Mouse (Mus musculus): ENCODE measurements around the gene Prune2.

Prune2 gene

GRCm38 (mm10) chr19:16955613-16956271 lies at the start of gene Prune2:
Prune2 (plus strand) TSS chr19:16956118.
- peak; percentile 66 to 67 for DNase-seq (ENCODE audit: low spot score in 2 of 2)

GRCm38 (mm10) chr19:16911507-16911906 lies 44.4 kb upstream of the Prune2 start:
- no peak for DNase-seq (ENCODE audit: low spot score in 2 of 2)

GRCm38 (mm10) chr19:16924516-16924915 lies 31.4 kb upstream of the Prune2 start:
- DNase-seq (ENCODE audit: low spot score in 2 of 2): no peak

- no peak for DNase-seq (ENCODE audit: low spot score in 2 of 2)
These were observed 21.3 kb upstream of the Prune2 start for GRCm38 (mm10) chr19:16934664-16935063.

- no peak for DNase-seq (ENCODE audit: low spot score in 2 of 2)
These were observed 7.1 kb upstream of the Prune2 start for GRCm38 (mm10) chr19:16948794-16949313.

- no peak for DNase-seq (ENCODE audit: low spot score in 2 of 2)
These were observed 6.6 kb upstream of the Prune2 start for GRCm38 (mm10) chr19:16949341-16949740.

- no peak for DNase-seq (ENCODE audit: low spot score in 2 of 2)
These were observed 5.9 kb upstream of the Prune2 start for GRCm38 (mm10) chr19:16950051-16950450.

GRCm38 (mm10) chr19:16950664-16951363 lies 5.1 kb upstream of the Prune2 start:
- no peak for DNase-seq (ENCODE audit: low spot score in 2 of 2)

GRCm38 (mm10) chr19:16954736-16955135 lies 1.2 kb upstream of the Prune2 start:
- no peak for DNase-seq (ENCODE audit: low spot score in 2 of 2)

GRCm38 (mm10) chr19:16955231-16955612 lies 696 bp upstream of the Prune2 start:
- DNase-seq (ENCODE audit: low spot score in 2 of 2): no peak

GRCm38 (mm10) chr19:16956319-16956718 lies 401 bp downstream of the Prune2 start:
- no peak for DNase-seq (ENCODE audit: low spot score in 2 of 2)

GRCm38 (mm10) chr19:16959051-16959450 lies 3.1 kb downstream of the Prune2 start:
- DNase-seq (ENCODE audit: low spot score in 2 of 2): no peak

- peak; percentile 19 to 40 for DNase-seq (ENCODE audit: low spot score in 2 of 2)
These were observed 3.6 kb downstream of the Prune2 start for GRCm38 (mm10) chr19:16959551-16959950.

- DNase-seq (ENCODE audit: low spot score in 2 of 2): peak; percentile 25 to 29
These were observed 5.1 kb downstream of the Prune2 start for GRCm38 (mm10) chr19:16961036-16961435.

- peak in 1 of 2 experiments; percentile 6 for DNase-seq (ENCODE audit: low spot score in 2 of 2)
These were observed 7.3 kb downstream of the Prune2 start for GRCm38 (mm10) chr19:16963178-16963577.

GRCm38 (mm10) chr19:16968768-16969167 lies 12.8 kb downstream of the Prune2 start:
- DNase-seq (ENCODE audit: low spot score in 2 of 2): no peak

- DNase-seq (ENCODE audit: low spot score in 2 of 2): no peak
These were observed 14.7 kb downstream of the Prune2 start for GRCm38 (mm10) chr19:16970612-16971011.

- no peak for DNase-seq (ENCODE audit: low spot score in 2 of 2)
These were observed 23.0 kb downstream of the Prune2 start for GRCm38 (mm10) chr19:16978910-16979309.

GRCm38 (mm10) chr19:16981743-16982142 lies 25.8 kb downstream of the Prune2 start:
- DNase-seq (ENCODE audit: low spot score in 2 of 2): no peak

- no peak for DNase-seq (ENCODE audit: low spot score in 2 of 2)
These were observed 29.0 kb downstream of the Prune2 start for GRCm38 (mm10) chr19:16984897-16985296.

GRCm38 (mm10) chr19:16987984-16988383 lies 32.1 kb downstream of the Prune2 start:
- no peak for DNase-seq (ENCODE audit: low spot score in 2 of 2)

GRCm38 (mm10) chr19:16992151-16992550 lies 36.2 kb downstream of the Prune2 start:
- no peak for DNase-seq (ENCODE audit: low spot score in 2 of 2)

- no peak for DNase-seq (ENCODE audit: low spot score in 2 of 2)
These were observed 38.3 kb downstream of the Prune2 start for GRCm38 (mm10) chr19:16994260-16994659.

All from heart, adult 9 months (tissue).